Mouse (Mus musculus): ENCODE measurements around the gene Cd72. TPM values are rescaled to one million over a fixed set of nuclear protein-coding genes. Genes with fewer than 3 reads are reported as not detected.
A peak's percentile ranks its signal among the peaks of the same experiment; 100 is the strongest.
"Not testable (repeated sequence)": the region's sequence is repeated elsewhere in the genome, so short reads cannot be mapped to it uniquely, and the experiment has no call there.

The Cd72 gene
- polyA plus RNA-seq, 1 experiment: 26.7 TPM

- TF ChIP-seq FLI1 (IDR thresholded peaks at IDR 0.05; ENCODE audit: low read length) (no peak), GATA1 (IDR thresholded peaks at IDR 0.05; ENCODE audit: borderline replicate concordance, low read length) (no peak)
- Histone ChIP-seq H3K9me3 (peaks cover 3% of the 10 kb centered on the region), H3K4me1 (peaks cover 50% of the 10 kb centered on the region)
Measured at GRCm38 (mm10) chr4:43493186-43493845, 38.9 kb upstream of the Cd72 start.

GRCm38 (mm10) chr4:43492821-43493185, 38.4 kb upstream of the Cd72 start, which contains the start of gene Ccdc107:
Gene Ccdc107 (plus strand): TSS chr4:43492900.
- Histone ChIP-seq H3K27me3 (replicated peaks) (no peaks in the 10 kb centered on the region), H3K4me3 (replicated peaks) (peak within 1 kb of the TSS; percentile 94), H3K9me3 (peaks cover 3% of the 10 kb centered on the region), H3K4me1 (peaks cover 47% of the 10 kb centered on the region), H3K36me3 (replicated peaks; ENCODE audit: low read length) (peaks cover 30% of the 10 kb centered on the region)
- TF ChIP-seq GATA1 (IDR thresholded peaks at IDR 0.05; ENCODE audit: borderline replicate concordance, low read length) (no peak), FLI1 (IDR thresholded peaks at IDR 0.05; ENCODE audit: low read length) (no peak)

More at GRCm38 (mm10) chr4:43493186-43493845, 38.9 kb upstream of the Cd72 start:
- H3K36me3 ChIP-seq (replicated peaks; ENCODE audit: low read length): peaks cover 35% of the 10 kb centered on the region
- H3K4me3 ChIP-seq (replicated peaks): peak overlapping the region; percentile 94
- no peaks in the 10 kb centered on the region for H3K27me3 ChIP-seq (replicated peaks)

- H3K27me3 ChIP-seq (replicated peaks): no peaks in the 10 kb centered on the region
- H3K4me3 ChIP-seq (replicated peaks): peak overlapping the region; percentile 94
- peaks cover 25% of the 10 kb centered on the region for H3K36me3 ChIP-seq (replicated peaks; ENCODE audit: low read length)
- peaks cover 3% of the 10 kb centered on the region for H3K9me3 ChIP-seq
- no peak for TF ChIP-seq FLI1 (IDR thresholded peaks at IDR 0.05; ENCODE audit: low read length)
- TF ChIP-seq GATA1 (IDR thresholded peaks at IDR 0.05; ENCODE audit: borderline replicate concordance, low read length): no peak
- peaks cover 42% of the 10 kb centered on the region for H3K4me1 ChIP-seq
Measured at GRCm38 (mm10) chr4:43492101-43492820, 37.8 kb upstream of the Cd72 start.

- peaks cover 33% of the 10 kb centered on the region for H3K4me1 ChIP-seq
- H3K9me3 ChIP-seq: peaks cover 3% of the 10 kb centered on the region
- TF ChIP-seq GATA1 (IDR thresholded peaks at IDR 0.05; ENCODE audit: borderline replicate concordance, low read length) (no peak), FLI1 (IDR thresholded peaks at IDR 0.05; ENCODE audit: low read length) (no peak)
Measured at GRCm38 (mm10) chr4:43490801-43491200, 36.4 kb upstream of the Cd72 start.

GRCm38 (mm10) chr4:43489611-43490010, 35.2 kb upstream of the Cd72 start:
- Histone ChIP-seq H3K27me3 (replicated peaks) (no peaks in the 10 kb centered on the region), H3K4me3 (replicated peaks) (no peak overlapping the region), H3K4me1 (peaks cover 25% of the 10 kb centered on the region), H3K36me3 (replicated peaks; ENCODE audit: low read length) (no peaks in the 10 kb centered on the region), H3K9me3 (peaks cover 9% of the 10 kb centered on the region)
- TF ChIP-seq GATA1 (IDR thresholded peaks at IDR 0.05; ENCODE audit: borderline replicate concordance, low read length): no peak
- TF ChIP-seq FLI1 (IDR thresholded peaks at IDR 0.05; ENCODE audit: low read length): no peak

More at GRCm38 (mm10) chr4:43490801-43491200, 36.4 kb upstream of the Cd72 start:
- no peaks in the 10 kb centered on the region for H3K27me3 ChIP-seq (replicated peaks)
- H3K36me3 ChIP-seq (replicated peaks; ENCODE audit: low read length): peaks cover 10% of the 10 kb centered on the region
- H3K4me3 ChIP-seq (replicated peaks): no peak overlapping the region

- Histone ChIP-seq H3K27me3 (replicated peaks) (peaks cover 17% of the 10 kb centered on the region), H3K4me1 (peaks cover 41% of the 10 kb centered on the region)
- not testable (repeated sequence) for H3K4me3 ChIP-seq (replicated peaks); H3K36me3 ChIP-seq (replicated peaks; ENCODE audit: low read length); H3K9me3 ChIP-seq
Measured at GRCm38 (mm10) chr4:43485666-43486065, 31.2 kb upstream of the Cd72 start.

- peaks cover 17% of the 10 kb centered on the region for H3K27me3 ChIP-seq (replicated peaks)
- H3K9me3 ChIP-seq: peaks cover 6% of the 10 kb centered on the region; the same call in 1 of the 2 replicates
- H3K36me3 ChIP-seq (replicated peaks; ENCODE audit: low read length): no peaks in the 10 kb centered on the region
- TF ChIP-seq FLI1 (IDR thresholded peaks at IDR 0.05; ENCODE audit: low read length) (no peak), GATA1 (IDR thresholded peaks at IDR 0.05; ENCODE audit: borderline replicate concordance, low read length) (no peak)
- H3K4me1 ChIP-seq: peaks cover 44% of the 10 kb centered on the region
- H3K4me3 ChIP-seq (replicated peaks): peak within 1 kb of the TSS; percentile 82
Measured at GRCm38 (mm10) chr4:43483535-43484091, 29.2 kb upstream of the Cd72 start, which contains the start of gene Sit1. Gene Sit1 (minus strand): TSS chr4:43483734.

- Histone ChIP-seq H3K4me1 (peaks cover 48% of the 10 kb centered on the region), H3K36me3 (replicated peaks; ENCODE audit: low read length) (no peaks in the 10 kb centered on the region), H3K4me3 (replicated peaks) (peak overlapping the region; percentile 82), H3K27me3 (replicated peaks) (peaks cover 17% of the 10 kb centered on the region), H3K9me3 (peaks cover 6% of the 10 kb centered on the region; the same call in 1 of the 2 replicates)
- TF ChIP-seq GATA1 (IDR thresholded peaks at IDR 0.05; ENCODE audit: borderline replicate concordance, low read length) (no peak), FLI1 (IDR thresholded peaks at IDR 0.05; ENCODE audit: low read length) (no peak)
Measured at GRCm38 (mm10) chr4:43482591-43482990, 28.2 kb upstream of the Cd72 start.

- H3K27me3 ChIP-seq (replicated peaks): peaks cover 17% of the 10 kb centered on the region
- peaks cover 6% of the 10 kb centered on the region; the same call in 1 of the 2 replicates for H3K9me3 ChIP-seq
- H3K4me1 ChIP-seq: peaks cover 48% of the 10 kb centered on the region
- TF ChIP-seq FLI1 (IDR thresholded peaks at IDR 0.05; ENCODE audit: low read length) (0 out of 2 replicates have a peak, but pooled peaks have one; percentile 20), GATA1 (IDR thresholded peaks at IDR 0.05; ENCODE audit: borderline replicate concordance, low read length) (no peak; the same call in 2 of the 3 replicates)
- H3K36me3 ChIP-seq (replicated peaks; ENCODE audit: low read length): no peaks in the 10 kb centered on the region
- H3K4me3 ChIP-seq (replicated peaks): peak overlapping the region; percentile 82
Measured at GRCm38 (mm10) chr4:43481894-43482456, 27.5 kb upstream of the Cd72 start.
